Mouse (Mus musculus) bone marrow macrophage, adult 2 months (primary cell): ENCODE measurements around the gene Rnh1.

Experiments used
- CTCF ChIP-seq: IDR thresholded peaks from 2 replicates; pipeline ENCODE4 v1.5.1; 2012; ENCODE audit warnings: low read depth, mild to moderate bottlenecking, low read length, moderate library complexity
- POLR2A ChIP-seq: IDR thresholded peaks from 2 replicates; pipeline ENCODE4 v1.6.1; 2012; ENCODE audit warnings: mild to moderate bottlenecking, low read depth, low read length, borderline replicate concordance

GRCm38 (mm10) chr7:141145403-141145802 is 27.3 kb downstream of the Rnh1 start:
- no peak for TF ChIP-seq CTCF
- TF ChIP-seq POLR2A, result no peak
